Mouse (Mus musculus) limb, embryonic 12.5 days (tissue): Measurements from ENCODE around the gene Trip13. TPM values are rescaled to one million over a fixed set of nuclear protein-coding genes. Genes with fewer than 3 reads are reported as not detected.

Experiments used
- ATAC-seq: fragments of 200-750 bp; cut with Nextera tagmentation; 2 replicates; pipeline ENCODE4 v1.8.0; 2017; ENCODE audit warnings: low read depth, moderate TSS enrichment; ENCODE audit not compliant: insufficient number of reproducible peaks, insufficient read depth, low FRiP score, low TSS enrichment
- H3K27ac ChIP-seq: fragments of 300-500 bp; sonication (generic); 2 replicates; pipeline ENCODE4 v1.5.1; 2016; ENCODE audit warnings: mild to moderate bottlenecking, moderate library complexity
- H3K27me3 ChIP-seq: fragments of 300-500 bp; sonication (generic); 2 replicates; pipeline ENCODE4 v1.6.1; 2016; ENCODE audit warnings: mild to moderate bottlenecking, moderate library complexity
- H3K36me3 ChIP-seq: fragments of 300-500 bp; sonication (generic); 2 replicates; pipeline ENCODE4 v1.6.1; 2016; ENCODE audit warnings: mild to moderate bottlenecking, moderate library complexity
- H3K4me1 ChIP-seq: fragments of 300-500 bp; sonication (generic); replicated peaks from 2 replicates; pipeline ENCODE4 v1.6.1; 2016
- H3K4me2 ChIP-seq: fragments of 300-500 bp; sonication (generic); 2 replicates; pipeline ENCODE4 v1.6.1; 2016; ENCODE audit warnings: mild to moderate bottlenecking, moderate library complexity
- H3K4me3 ChIP-seq: fragments of 300-500 bp; sonication (generic); replicated peaks from 2 replicates; pipeline ENCODE4 v1.5.1; 2016; ENCODE audit warnings: mild to moderate bottlenecking
- H3K9ac ChIP-seq: fragments of 300-500 bp; sonication (generic); replicated peaks from 2 replicates; pipeline ENCODE4 v1.6.1; 2016; ENCODE audit warnings: mild to moderate bottlenecking, moderate library complexity
- H3K9me3 ChIP-seq: fragments of 300-500 bp; sonication (generic); 2 replicates; pipeline ENCODE4 v1.6.1; 2016; ENCODE audit warnings: mild to moderate bottlenecking, moderate library complexity
- WGBS: fragments of 180-500 bp; shearing (Covaris S2); methylation state at CpG from one replicate; pipeline ENCODE4 v1.1.7; 2016; 5-methylcytosine and 5-hydroxymethylcytosine counted together
- polyA plus RNA-seq: library from polyadenylated mRNA; unstranded; fragments of >200 nt; fragmentation: Nextera tagmentation; extraction: Ambion mirVana; gene quantifications from 2 replicates; pipeline ENCODE4 v1.2.1, GENCODE M21; 2016

The Trip13 gene
- polyA plus RNA-seq, 1 experiment from 2014 or later = 49.5 TPM

- Histone ChIP-seq H3K4me3 (no peak overlapping the region), H3K4me1 (peaks cover 15% of the 10 kb centered on the region), H3K36me3 (peaks cover 62% of the 10 kb centered on the region), H3K27me3 (no peaks in the 10 kb centered on the region), H3K27ac (no peak overlapping the region), H3K9ac (no peak overlapping the region), H3K4me2 (no peak overlapping the region), H3K9me3 (no peaks in the 10 kb centered on the region)
- 92% methylated on average over 5 of the region's 5 CpGs for WGBS
- ATAC-seq = no peak
Observed at GRCm38 (mm10) chr13:73939101-73939500, 1.5 kb upstream of the Trip13 start.

- 48% methylated on average over 13 of the region's 13 CpGs for WGBS
- Histone ChIP-seq H3K9me3 (no peaks in the 10 kb centered on the region), H3K4me3 (peak overlapping the region; percentile 77), H3K36me3 (peaks cover 57% of the 10 kb centered on the region), H3K4me2 (peak overlapping the region; percentile 79), H3K4me1 (peaks cover 15% of the 10 kb centered on the region), H3K9ac (peak overlapping the region; percentile 74), H3K27me3 (no peaks in the 10 kb centered on the region), H3K27ac (peak overlapping the region; percentile 89; the same call in 1 of the 2 replicates)
- no peak for ATAC-seq
Observed at GRCm38 (mm10) chr13:73938177-73938560, 585 bp upstream of the Trip13 start.

GRCm38 (mm10) chr13:73936938-73937320 lies 655 bp downstream of the Trip13 start:
- H3K27ac ChIP-seq = no peak overlapping the region; the same call in 1 of the 2 replicates
- peak overlapping the region; percentile 79 for H3K4me2 ChIP-seq
- peaks cover 15% of the 10 kb centered on the region for H3K4me1 ChIP-seq
- peak overlapping the region; percentile 77 for H3K4me3 ChIP-seq
- no peaks in the 10 kb centered on the region for H3K9me3 ChIP-seq
- no peaks in the 10 kb centered on the region for H3K27me3 ChIP-seq
- H3K9ac ChIP-seq = peak overlapping the region; percentile 74
- H3K36me3 ChIP-seq = peaks cover 57% of the 10 kb centered on the region
- ATAC-seq = peak; percentile 49
- 11% methylated on average over 5 of the region's 5 CpGs for WGBS

GRCm38 (mm10) chr13:73932201-73932600 lies 5.4 kb downstream of the Trip13 start:
- Histone ChIP-seq H3K27ac (no peak overlapping the region), H3K4me3 (no peak overlapping the region), H3K9me3 (no peaks in the 10 kb centered on the region), H3K4me2 (no peak overlapping the region), H3K27me3 (no peaks in the 10 kb centered on the region), H3K9ac (no peak overlapping the region), H3K36me3 (peaks cover 81% of the 10 kb centered on the region), H3K4me1 (peaks cover 8% of the 10 kb centered on the region; the same call in 1 of the 2 replicates)
- no peak for ATAC-seq
- 86% methylated on average over 10 of the region's 10 CpGs for WGBS

GRCm38 (mm10) chr13:73913066-73913465 lies 24.5 kb downstream of the Trip13 start:
- Histone ChIP-seq H3K36me3 (peaks cover 60% of the 10 kb centered on the region), H3K27ac (no peak overlapping the region), H3K4me1 (no peaks in the 10 kb centered on the region), H3K27me3 (no peaks in the 10 kb centered on the region), H3K9me3 (no peaks in the 10 kb centered on the region), H3K9ac (no peak overlapping the region), H3K4me3 (no peak overlapping the region), H3K4me2 (no peak overlapping the region)
- ATAC-seq = no peak
- 96% methylated on average over 4 of the region's 4 CpGs for WGBS

- Histone ChIP-seq H3K4me1 (no peaks in the 10 kb centered on the region), H3K27me3 (no peaks in the 10 kb centered on the region), H3K27ac (no peak overlapping the region), H3K9me3 (no peaks in the 10 kb centered on the region), H3K36me3 (peaks cover 11% of the 10 kb centered on the region), H3K4me2 (no peak overlapping the region), H3K4me3 (no peak overlapping the region), H3K9ac (no peak overlapping the region)
- 61% methylated on average over 2 of the region's 2 CpGs for WGBS
- ATAC-seq = no peak; the same call in 1 of the 2 replicates
Observed at GRCm38 (mm10) chr13:73907683-73908412, 29.7 kb downstream of the Trip13 start.

- Histone ChIP-seq H3K27ac (no peak overlapping the region), H3K9ac (no peak overlapping the region), H3K4me3 (no peak overlapping the region), H3K4me2 (no peak overlapping the region), H3K9me3 (no peaks in the 10 kb centered on the region), H3K4me1 (no peaks in the 10 kb centered on the region), H3K27me3 (no peaks in the 10 kb centered on the region), H3K36me3 (peaks cover 7% of the 10 kb centered on the region)
- ATAC-seq = no peak
- 84% methylated on average over 5 of the region's 5 CpGs for WGBS
Observed at GRCm38 (mm10) chr13:73907136-73907535, 30.4 kb downstream of the Trip13 start.

GRCm38 (mm10) chr13:73897561-73897960 lies 40.0 kb downstream of the Trip13 start:
- H3K4me1 ChIP-seq = peaks cover 11% of the 10 kb centered on the region
- no peak overlapping the region for H3K27ac ChIP-seq
- no peak overlapping the region for H3K4me3 ChIP-seq
- H3K27me3 ChIP-seq = no peaks in the 10 kb centered on the region
- H3K9me3 ChIP-seq = 0 out of 2 replicates have a peak, but pooled peaks cover 7% of the 10 kb centered on the region
- no peak overlapping the region for H3K4me2 ChIP-seq
- no peak overlapping the region for H3K9ac ChIP-seq
- WGBS = 85% methylated on average over 3 of the region's 3 CpGs
- no peaks in the 10 kb centered on the region for H3K36me3 ChIP-seq
- ATAC-seq = no peak

GRCm38 (mm10) chr13:73892493-73893178 lies 44.9 kb downstream of the Trip13 start:
- Histone ChIP-seq H3K4me3 (no peak overlapping the region), H3K9me3 (0 out of 2 replicates have a peak, but pooled peaks cover 7% of the 10 kb centered on the region), H3K4me2 (no peak overlapping the region), H3K36me3 (no peaks in the 10 kb centered on the region), H3K27ac (peak overlapping the region; percentile 70; the same call in 1 of the 2 replicates), H3K4me1 (peaks cover 25% of the 10 kb centered on the region), H3K27me3 (no peaks in the 10 kb centered on the region), H3K9ac (no peak overlapping the region)
- 0 out of 2 replicates have a peak, but pooled peaks have one; percentile 29 for ATAC-seq
- WGBS = 46% methylated on average over 6 of the region's 6 CpGs

GRCm38 (mm10) chr13:73887415-73887874 lies 50.1 kb downstream of the Trip13 start:
- Histone ChIP-seq H3K4me3 (no peak overlapping the region), H3K27ac (peak overlapping the region; percentile 54), H3K9ac (no peak overlapping the region), H3K36me3 (no peaks in the 10 kb centered on the region), H3K27me3 (no peaks in the 10 kb centered on the region), H3K9me3 (no peaks in the 10 kb centered on the region), H3K4me1 (peaks cover 34% of the 10 kb centered on the region), H3K4me2 (no peak overlapping the region)
- peak; percentile 55; the same call in 1 of the 2 replicates for ATAC-seq
- WGBS = 9% methylated on average over 4 of the region's 4 CpGs

GRCm38 (mm10) chr13:73886601-73887000 lies 51.0 kb downstream of the Trip13 start:
- Histone ChIP-seq H3K36me3 (no peaks in the 10 kb centered on the region), H3K4me2 (no peak overlapping the region), H3K9ac (no peak overlapping the region), H3K9me3 (no peaks in the 10 kb centered on the region), H3K27me3 (no peaks in the 10 kb centered on the region), H3K4me3 (no peak overlapping the region), H3K27ac (peak overlapping the region; percentile 54), H3K4me1 (peaks cover 27% of the 10 kb centered on the region)
- 34% methylated on average over 5 of the region's 5 CpGs for WGBS
- ATAC-seq = no peak
